Comparison of ENCODE assay signal across 10 mouse cellular contexts in the genomic region with DNA sequence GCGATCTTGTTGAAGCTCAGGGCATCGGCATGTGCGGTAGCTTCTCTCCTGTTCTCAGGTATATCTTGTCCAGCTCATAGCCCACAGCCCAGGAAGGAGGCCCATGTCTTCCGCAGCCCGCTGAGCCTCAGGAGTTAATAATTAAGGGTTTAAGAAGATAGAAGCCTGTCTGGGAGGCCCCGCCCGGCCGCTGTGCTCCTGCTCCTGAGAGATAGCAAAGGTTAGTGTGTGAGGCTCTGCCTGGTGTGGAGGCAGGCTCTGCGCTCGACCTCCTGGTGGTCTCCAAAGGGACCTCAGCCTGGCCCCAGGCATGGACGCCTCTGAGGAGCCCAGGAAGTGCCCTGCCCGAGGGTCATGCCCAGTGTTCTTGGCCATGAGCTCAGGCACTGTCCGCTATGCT. TPM values are rescaled to one million over a fixed set of nuclear protein-coding genes. Genes with fewer than 3 reads are reported as not detected.
DNase-seq lines count a peak whose midpoint lies in the region; ATAC-seq lines count a peak whose summit lies in the region.
"Had no signal": no experiment of that assay in that cellular context is flagged by ENCODE, and none has a peak within 500 bp of the region (broad histone marks: within the 10 kb centered on the region; RNA-seq: fewer than 3 reads in every experiment).

No protein-coding gene starts in this region.

- H3K4me3 ChIP-seq in midbrain, embryonic 10.5 days, result peak overlapping the region; percentile 26
- H3K4me3 ChIP-seq in midbrain, embryonic 15.5 days, result no peak overlapping the region
- no peak overlapping the region for H3K4me3 ChIP-seq in limb, embryonic 13.5 days
- H3K4me3 ChIP-seq in stomach, embryonic 16.5 days (replicated peaks; ENCODE audit: low read length), result peak overlapping the region; percentile 5; the same call in 1 of the 2 replicates
- H3K4me3 ChIP-seq: megakaryocyte, embryonic 14.5 days had no signal

- H3K9ac ChIP-seq in midbrain, embryonic 15.5 days, result no peak overlapping the region
- no peak overlapping the region for H3K9ac ChIP-seq in limb, embryonic 13.5 days
- H3K9ac ChIP-seq in stomach, embryonic 16.5 days (ENCODE audit: low read length), result peak overlapping the region; percentile 33

- H3K4me1 ChIP-seq in midbrain, embryonic 10.5 days, result peaks cover 38% of the 10 kb centered on the region
- peaks cover 23% of the 10 kb centered on the region for H3K4me1 ChIP-seq in midbrain, embryonic 15.5 days
- peaks cover 59% of the 10 kb centered on the region for H3K4me1 ChIP-seq in limb, embryonic 13.5 days
- H3K4me1 ChIP-seq in stomach, embryonic 16.5 days (ENCODE audit: control insufficient read depth, insufficient read depth, low read length), result peaks cover 44% of the 10 kb centered on the region

- H3K4me2 ChIP-seq in midbrain, embryonic 15.5 days, result no peak overlapping the region
- H3K4me2 ChIP-seq in limb, embryonic 13.5 days (replicated peaks), result no peak overlapping the region
- H3K4me2 ChIP-seq in stomach, embryonic 16.5 days (ENCODE audit: low read depth, low read length), result no peak overlapping the region

- H3K27ac ChIP-seq in midbrain, embryonic 10.5 days (replicated peaks), result peak overlapping the region; percentile 72
- H3K27ac ChIP-seq in midbrain, embryonic 15.5 days, result no peak overlapping the region
- H3K27ac ChIP-seq in limb, embryonic 13.5 days, result peak overlapping the region; percentile 95; the same call in 1 of the 2 replicates
- H3K27ac ChIP-seq in stomach, embryonic 16.5 days (ENCODE audit: low read length), result no peak overlapping the region

- 82% methylated on average over 13 of the region's 13 CpGs for WGBS in midbrain, embryonic 10.5 days
- WGBS in midbrain, embryonic 15.5 days, result 86% methylated on average over 13 of the region's 13 CpGs
- WGBS in limb, embryonic 13.5 days, result 73% methylated on average over 13 of the region's 13 CpGs
- 65% methylated on average over 13 of the region's 13 CpGs for WGBS in stomach, embryonic 16.5 days

- no peak for ATAC-seq in midbrain, embryonic 15.5 days (replicated peaks)
- peak; percentile 75 for ATAC-seq in erythroblast, adult 5-6 weeks (replicated peaks; ENCODE audit: low FRiP score, poor library complexity, severe bottlenecking)
- no peak for ATAC-seq in limb, embryonic 13.5 days (ENCODE audit: low FRiP score, low read depth)
- no peak for ATAC-seq in stomach, embryonic 16.5 days (ENCODE audit: insufficient read depth, low FRiP score)

- DNase-seq in midbrain, embryonic 10.5 days (ENCODE audit: low spot score), result no peak
- no peak for DNase-seq in lung, postnatal 25 days (ENCODE audit: low spot score)
- no peak for DNase-seq in urinary bladder, postnatal 14 days (ENCODE audit: low spot score)
- DNase-seq in layer of hippocampus, postnatal 25 days (ENCODE audit: extremely low spot score in 1 of 2, low spot score in 1 of 2), result no peak
- DNase-seq: cerebellum, adult 11-12 months had no signal

- peaks cover 31% of the 10 kb centered on the region for H3K27me3 ChIP-seq in midbrain, embryonic 10.5 days (ENCODE audit: low read depth, poor library complexity, severe bottlenecking)
- H3K27me3 ChIP-seq in midbrain, embryonic 15.5 days (replicated peaks), result no peaks in the 10 kb centered on the region
- no peaks in the 10 kb centered on the region for H3K27me3 ChIP-seq in limb, embryonic 13.5 days
- H3K27me3 ChIP-seq in stomach, embryonic 16.5 days (ENCODE audit: control insufficient read depth, insufficient read depth, low read length), result no peaks in the 10 kb centered on the region

- H3K36me3 ChIP-seq in midbrain, embryonic 10.5 days, result no peaks in the 10 kb centered on the region
- no peaks in the 10 kb centered on the region for H3K36me3 ChIP-seq in midbrain, embryonic 15.5 days (replicated peaks)
- no peaks in the 10 kb centered on the region for H3K36me3 ChIP-seq in limb, embryonic 13.5 days
- H3K36me3 ChIP-seq in stomach, embryonic 16.5 days (ENCODE audit: control insufficient read depth, insufficient read depth, low read length), result no peaks in the 10 kb centered on the region

- no peaks in the 10 kb centered on the region for H3K9me3 ChIP-seq in midbrain, embryonic 10.5 days (replicated peaks)
- H3K9me3 ChIP-seq in midbrain, embryonic 15.5 days, result no peaks in the 10 kb centered on the region
- H3K9me3 ChIP-seq in limb, embryonic 13.5 days, result no peaks in the 10 kb centered on the region
- no peaks in the 10 kb centered on the region for H3K9me3 ChIP-seq in stomach, embryonic 16.5 days (replicated peaks; ENCODE audit: control insufficient read depth, low read length)
- H3K9me3 ChIP-seq: megakaryocyte, embryonic 14.5 days had no signal

RNA-seq across cellular contexts. Expression of a gene that starts 13.4 kb away (rescaled TPM):
- 34.6 and 35.6 TPM in 2 replicates for polyA plus RNA-seq in midbrain, embryonic 10.5 days (2016; fragmentation: Nextera tagmentation; extraction: Ambion mirVana)
- polyA plus RNA-seq in midbrain, embryonic 15.5 days (2015; fragmentation: Nextera tagmentation; extraction: Ambion mirVana), result 24.5 and 29.2 TPM in 2 replicates
- 263 and 307 TPM in 2 replicates for total RNA-seq in erythroblast, adult 5-6 weeks (2015; ENCODE audit: low replicate concordance)
- total RNA-seq in erythroblast, adult 5-6 weeks (2017; ENCODE audit: low replicate concordance), result 530 and 535 TPM in 2 replicates
- 40.6 and 45.2 TPM in 2 replicates for polyA plus RNA-seq in limb, embryonic 13.5 days (2015; fragmentation: Nextera tagmentation; extraction: Ambion mirVana)
- 33.7 and 38.1 TPM in 2 replicates for polyA plus RNA-seq in stomach, embryonic 16.5 days (2015; fragmentation: Nextera tagmentation; extraction: Ambion mirVana)
- 1 to 10 TPM; 9.3 TPM for total RNA-seq in layer of hippocampus, postnatal 25 days (2021)

RNA-seq across cellular contexts. Expression of a gene that starts 13.4 kb away (rescaled TPM):
- 1.4 and 2.0 TPM in 2 replicates for polyA plus RNA-seq in midbrain, embryonic 10.5 days (2016; fragmentation: Nextera tagmentation; extraction: Ambion mirVana)
- 1.7 and 3.2 TPM in 2 replicates for polyA plus RNA-seq in midbrain, embryonic 15.5 days (2015; fragmentation: Nextera tagmentation; extraction: Ambion mirVana)
- not detected in 2 replicates for total RNA-seq in erythroblast, adult 5-6 weeks (2015; ENCODE audit: low replicate concordance)
- not detected in 2 replicates for total RNA-seq in erythroblast, adult 5-6 weeks (2017; ENCODE audit: low replicate concordance)
- 2.0 and 2.1 TPM in 2 replicates for polyA plus RNA-seq in limb, embryonic 13.5 days (2015; fragmentation: Nextera tagmentation; extraction: Ambion mirVana)
- polyA plus RNA-seq in stomach, embryonic 16.5 days (2015; fragmentation: Nextera tagmentation; extraction: Ambion mirVana), result 0.61 and 0.64 TPM in 2 replicates
- under 1 TPM; 0.85 to 0.96 TPM for total RNA-seq in layer of hippocampus, postnatal 25 days (2021)

RNA-seq across cellular contexts. Expression of a gene that starts 26.5 kb away (rescaled TPM):
- 5.5 and 5.8 TPM in 2 replicates for polyA plus RNA-seq in midbrain, embryonic 10.5 days (2016; fragmentation: Nextera tagmentation; extraction: Ambion mirVana)
- 25.8 and 27.1 TPM in 2 replicates for polyA plus RNA-seq in midbrain, embryonic 15.5 days (2015; fragmentation: Nextera tagmentation; extraction: Ambion mirVana)
- 1.7 and 12.1 TPM in 2 replicates for total RNA-seq in erythroblast, adult 5-6 weeks (2015; ENCODE audit: low replicate concordance)
- 9.3 and 18.5 TPM in 2 replicates for total RNA-seq in erythroblast, adult 5-6 weeks (2017; ENCODE audit: low replicate concordance)
- 10.0 and 10.8 TPM in 2 replicates for polyA plus RNA-seq in limb, embryonic 13.5 days (2015; fragmentation: Nextera tagmentation; extraction: Ambion mirVana)
- 18.9 and 22.5 TPM in 2 replicates for polyA plus RNA-seq in stomach, embryonic 16.5 days (2015; fragmentation: Nextera tagmentation; extraction: Ambion mirVana)
- 10 to 100 TPM; 26.3 to 27.9 TPM for total RNA-seq in layer of hippocampus, postnatal 25 days (2021)

RNA-seq across cellular contexts. Expression of a gene that starts 34.4 kb away (rescaled TPM):
- 1,350 and 1,398 TPM in 2 replicates for polyA plus RNA-seq in midbrain, embryonic 10.5 days (2016; fragmentation: Nextera tagmentation; extraction: Ambion mirVana)
- polyA plus RNA-seq in midbrain, embryonic 15.5 days (2015; fragmentation: Nextera tagmentation; extraction: Ambion mirVana), result 1,452 and 1,467 TPM in 2 replicates
- 939 and 1,145 TPM in 2 replicates for total RNA-seq in erythroblast, adult 5-6 weeks (2015; ENCODE audit: low replicate concordance)
- total RNA-seq in erythroblast, adult 5-6 weeks (2017; ENCODE audit: low replicate concordance), result 1,067 and 1,257 TPM in 2 replicates
- polyA plus RNA-seq in limb, embryonic 13.5 days (2015; fragmentation: Nextera tagmentation; extraction: Ambion mirVana), result 1,470 and 1,484 TPM in 2 replicates
- polyA plus RNA-seq in stomach, embryonic 16.5 days (2015; fragmentation: Nextera tagmentation; extraction: Ambion mirVana), result 1,902 and 2,108 TPM in 2 replicates
- total RNA-seq in layer of hippocampus, postnatal 25 days (2021), result 1,000 to 10,000 TPM; 2,794 to 3,082 TPM

Comparison
In these comparisons a context has a peak if more than half of its experiments do, and no peak if none do; other contexts are left out.
1. H3K27ac ChIP-seq: peak in midbrain, embryonic 10.5 days (single experiment) and limb, embryonic 13.5 days (single experiment); none in midbrain, embryonic 15.5 days (single experiment) and stomach, embryonic 16.5 days (single experiment).
2. H3K4me3 ChIP-seq: peak in midbrain, embryonic 10.5 days (single experiment) and stomach, embryonic 16.5 days (single experiment); none in midbrain, embryonic 15.5 days (single experiment) and limb, embryonic 13.5 days (single experiment).